Mouse (Mus musculus): ENCODE data around the gene AI854703. TPM values are rescaled to one million over a fixed set of nuclear protein-coding genes. Genes with fewer than 3 reads are reported as not detected.

AI854703 gene
- polyA plus RNA-seq, 1 experiment from 2014 or later = 0.40 TPM

GRCm38 (mm10) chr6:48637811-48638500, 11.4 kb downstream of the AI854703 start:
- DNase-seq (ENCODE audit: low spot score) (peak; percentile 21), ATAC-seq (replicated peaks; ENCODE audit: low FRiP score) (no peak)
- Histone ChIP-seq H3K27me3 (replicated peaks; ENCODE audit: control insufficient read depth, insufficient read depth, low read length) (no peaks in the 10 kb centered on the region), H3K9me3 (ENCODE audit: control insufficient read depth, low read length) (no peaks in the 10 kb centered on the region), H3K4me3 (ENCODE audit: low read depth, low read length) (no peak overlapping the region), H3K4me2 (no peak overlapping the region), H3K36me3 (ENCODE audit: control insufficient read depth, insufficient read depth, low read length) (no peaks in the 10 kb centered on the region), H3K4me1 (replicated peaks; ENCODE audit: control insufficient read depth, insufficient read depth, low read length) (no peaks in the 10 kb centered on the region; the same call in 1 of the 2 replicates), H3K9ac (ENCODE audit: low read depth, low read length) (no peak overlapping the region), H3K27ac (ENCODE audit: low read depth, low read length) (no peak overlapping the region)
- WGBS = 66% methylated on average over 6 of the region's 6 CpGs

- Histone ChIP-seq H3K27ac (ENCODE audit: low read depth, low read length) (no peak overlapping the region), H3K27me3 (replicated peaks; ENCODE audit: control insufficient read depth, insufficient read depth, low read length) (no peaks in the 10 kb centered on the region), H3K36me3 (ENCODE audit: control insufficient read depth, insufficient read depth, low read length) (no peaks in the 10 kb centered on the region), H3K9ac (ENCODE audit: low read depth, low read length) (no peak overlapping the region), H3K4me2 (no peak overlapping the region), H3K9me3 (ENCODE audit: control insufficient read depth, low read length) (no peaks in the 10 kb centered on the region), H3K4me3 (ENCODE audit: low read depth, low read length) (no peak overlapping the region), H3K4me1 (replicated peaks; ENCODE audit: control insufficient read depth, insufficient read depth, low read length) (no peaks in the 10 kb centered on the region; the same call in 1 of the 2 replicates)
- DNase-seq (ENCODE audit: low spot score) (peak; percentile 23), ATAC-seq (replicated peaks; ENCODE audit: low FRiP score) (no peak)
- 64% methylated on average over 2 of the region's 2 CpGs for WGBS
These were observed 12.0 kb downstream of the AI854703 start for GRCm38 (mm10) chr6:48638553-48638952.

GRCm38 (mm10) chr6:48641391-48641790, 14.8 kb downstream of the AI854703 start:
- H3K27ac ChIP-seq (ENCODE audit: low read depth, low read length) = no peak overlapping the region
- H3K4me1 ChIP-seq (replicated peaks; ENCODE audit: control insufficient read depth, insufficient read depth, low read length) = no peaks in the 10 kb centered on the region
- no peak overlapping the region for H3K4me2 ChIP-seq
- no peak for ATAC-seq (replicated peaks; ENCODE audit: low FRiP score)
- 71% methylated on average over 6 of the region's 6 CpGs for WGBS
- H3K27me3 ChIP-seq (replicated peaks; ENCODE audit: control insufficient read depth, insufficient read depth, low read length) = no peaks in the 10 kb centered on the region
- no peaks in the 10 kb centered on the region for H3K36me3 ChIP-seq (ENCODE audit: control insufficient read depth, insufficient read depth, low read length)
- no peaks in the 10 kb centered on the region for H3K9me3 ChIP-seq (ENCODE audit: control insufficient read depth, low read length)
- no peak overlapping the region for H3K4me3 ChIP-seq (ENCODE audit: low read depth, low read length)
- peak; percentile 12 for DNase-seq (ENCODE audit: low spot score)
- no peak overlapping the region for H3K9ac ChIP-seq (ENCODE audit: low read depth, low read length)

DNA sequence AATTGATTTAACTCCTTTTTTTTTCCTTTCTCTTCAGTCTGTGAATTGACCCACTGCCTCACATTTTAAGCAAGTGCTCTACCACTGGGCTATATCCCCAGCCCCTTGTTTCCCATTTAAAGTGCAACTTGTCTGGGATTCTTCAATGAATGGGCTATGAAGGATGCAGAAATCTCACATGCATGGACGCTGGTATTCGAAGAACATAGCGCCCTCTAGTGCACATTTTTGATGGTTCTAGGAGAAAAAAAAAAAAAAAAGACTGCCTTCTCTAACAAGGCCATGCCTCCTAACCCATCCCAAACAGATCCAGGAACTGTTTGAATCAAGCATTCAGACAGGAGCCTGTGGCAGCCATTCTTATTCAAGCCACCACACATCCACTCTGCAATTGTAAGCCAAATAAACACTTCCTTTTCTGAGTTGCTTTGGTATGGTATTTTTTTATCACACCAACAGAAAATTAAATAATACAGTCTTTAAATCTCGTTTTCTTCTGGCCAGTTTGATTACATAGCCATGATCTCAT, 16.3 kb downstream of the AI854703 start:
- Histone ChIP-seq H3K9ac (ENCODE audit: low read depth, low read length) (no peak overlapping the region), H3K4me3 (ENCODE audit: low read depth, low read length) (no peak overlapping the region), H3K36me3 (ENCODE audit: control insufficient read depth, insufficient read depth, low read length) (no peaks in the 10 kb centered on the region), H3K4me1 (replicated peaks; ENCODE audit: control insufficient read depth, insufficient read depth, low read length) (0 out of 2 replicates have a peak, but pooled peaks cover 4% of the 10 kb centered on the region), H3K27ac (ENCODE audit: low read depth, low read length) (no peak overlapping the region), H3K9me3 (ENCODE audit: control insufficient read depth, low read length) (no peaks in the 10 kb centered on the region), H3K4me2 (no peak overlapping the region), H3K27me3 (replicated peaks; ENCODE audit: control insufficient read depth, insufficient read depth, low read length) (no peaks in the 10 kb centered on the region)
- ATAC-seq (replicated peaks; ENCODE audit: low FRiP score) (no peak), DNase-seq (ENCODE audit: low spot score) (no peak)
- 23% methylated on average over 4 of the region's 4 CpGs for WGBS

DNA sequence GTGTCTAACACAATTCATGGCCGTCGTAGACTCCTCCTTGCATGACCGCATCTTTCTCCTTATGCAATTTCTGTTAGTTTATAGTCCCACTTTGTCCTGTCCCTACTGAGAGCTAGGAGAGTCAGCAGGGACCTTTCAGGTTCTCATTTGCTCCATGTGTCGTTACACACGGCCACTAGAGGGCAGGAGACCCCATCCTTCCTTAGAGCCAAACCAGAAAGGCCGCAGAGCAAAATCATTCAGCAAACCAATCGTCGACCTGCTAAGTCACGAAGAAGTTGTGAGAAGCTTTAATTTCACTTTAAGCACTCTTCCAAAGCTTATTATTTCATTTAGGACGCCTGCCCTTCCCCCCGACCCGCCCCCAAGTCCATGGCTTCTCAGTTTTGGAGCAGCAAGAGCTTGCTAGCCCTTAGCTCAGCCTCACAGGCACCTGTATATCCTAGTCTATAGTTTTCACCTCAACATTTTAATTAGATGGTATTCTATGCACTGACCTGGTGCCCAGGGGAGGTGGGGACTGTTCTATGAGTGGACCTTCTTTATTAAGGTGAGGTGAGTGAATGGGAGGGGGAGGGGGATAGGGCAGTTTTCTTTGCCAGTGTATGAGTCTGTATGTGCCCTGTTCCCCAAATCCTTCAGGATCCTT, 19.2 kb downstream of the AI854703 start:
- no peak overlapping the region for H3K27ac ChIP-seq (ENCODE audit: low read depth, low read length)
- DNase-seq (ENCODE audit: low spot score) (peak; percentile 58), ATAC-seq (replicated peaks; ENCODE audit: low FRiP score) (no peak)
- H3K9ac ChIP-seq (ENCODE audit: low read depth, low read length) = no peak overlapping the region
- WGBS = 8% methylated on average over 12 of the region's 12 CpGs
- H3K4me3 ChIP-seq (ENCODE audit: low read depth, low read length) = no peak overlapping the region
- H3K4me1 ChIP-seq (replicated peaks; ENCODE audit: control insufficient read depth, insufficient read depth, low read length) = 0 out of 2 replicates have a peak, but pooled peaks cover 4% of the 10 kb centered on the region
- no peaks in the 10 kb centered on the region for H3K36me3 ChIP-seq (ENCODE audit: control insufficient read depth, insufficient read depth, low read length)
- no peak overlapping the region for H3K4me2 ChIP-seq
- H3K27me3 ChIP-seq (replicated peaks; ENCODE audit: control insufficient read depth, insufficient read depth, low read length) = no peaks in the 10 kb centered on the region
- no peaks in the 10 kb centered on the region for H3K9me3 ChIP-seq (ENCODE audit: control insufficient read depth, low read length)

GRCm38 (mm10) chr6:48646309-48646690, 19.7 kb downstream of the AI854703 start:
- no peaks in the 10 kb centered on the region for H3K27me3 ChIP-seq (replicated peaks; ENCODE audit: control insufficient read depth, insufficient read depth, low read length)
- ATAC-seq (replicated peaks; ENCODE audit: low FRiP score) = no peak
- no peak overlapping the region for H3K9ac ChIP-seq (ENCODE audit: low read depth, low read length)
- WGBS = 68% methylated on average over 4 of the region's 4 CpGs
- no peak for DNase-seq (ENCODE audit: low spot score)
- no peak overlapping the region for H3K27ac ChIP-seq (ENCODE audit: low read depth, low read length)
- H3K36me3 ChIP-seq (ENCODE audit: control insufficient read depth, insufficient read depth, low read length) = no peaks in the 10 kb centered on the region
- 0 out of 2 replicates have a peak, but pooled peaks cover 4% of the 10 kb centered on the region for H3K4me1 ChIP-seq (replicated peaks; ENCODE audit: control insufficient read depth, insufficient read depth, low read length)
- H3K9me3 ChIP-seq (ENCODE audit: control insufficient read depth, low read length) = no peaks in the 10 kb centered on the region
- H3K4me3 ChIP-seq (ENCODE audit: low read depth, low read length) = no peak overlapping the region
- H3K4me2 ChIP-seq = no peak overlapping the region

DNA sequence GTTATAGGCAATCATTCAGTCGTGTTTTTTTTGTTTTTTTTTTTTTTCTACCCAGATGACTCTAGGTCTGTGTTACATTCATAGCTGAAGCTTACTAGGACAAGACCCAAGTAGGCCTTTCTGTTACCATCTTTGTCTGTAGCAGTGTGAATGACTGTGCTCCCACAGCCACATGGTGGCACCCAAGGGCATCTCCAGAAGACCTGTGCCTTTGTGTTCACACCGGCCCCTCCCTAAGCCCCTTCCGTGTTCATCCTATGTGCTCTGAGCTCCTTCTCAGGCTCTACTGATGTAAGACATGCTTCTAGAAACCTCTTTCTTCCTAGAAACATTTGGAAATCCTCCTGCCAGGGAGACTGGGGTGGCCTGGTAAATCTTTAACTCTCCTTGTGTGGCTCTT, 20.4 kb downstream of the AI854703 start, which contains the start of gene Gimap8:
Gene Gimap8 (plus strand): TSS at position 240 of the 400 bp plus-strand sequence.
- no peaks in the 10 kb centered on the region for H3K27me3 ChIP-seq (replicated peaks; ENCODE audit: control insufficient read depth, insufficient read depth, low read length)
- no peak within 1 kb of the TSS for H3K9ac ChIP-seq (ENCODE audit: low read depth, low read length)
- no peak for ATAC-seq (replicated peaks; ENCODE audit: low FRiP score)
- H3K4me2 ChIP-seq = peak within 1 kb of the TSS; percentile 21; the same call in 1 of the 2 replicates
- DNase-seq (ENCODE audit: low spot score) = no peak
- H3K4me3 ChIP-seq (ENCODE audit: low read depth, low read length) = no peak within 1 kb of the TSS
- no peaks in the 10 kb centered on the region for H3K9me3 ChIP-seq (ENCODE audit: control insufficient read depth, low read length)
- H3K27ac ChIP-seq (ENCODE audit: low read depth, low read length) = no peak within 1 kb of the TSS
- no peaks in the 10 kb centered on the region for H3K36me3 ChIP-seq (ENCODE audit: control insufficient read depth, insufficient read depth, low read length)
- H3K4me1 ChIP-seq (replicated peaks; ENCODE audit: control insufficient read depth, insufficient read depth, low read length) = 0 out of 2 replicates have a peak, but pooled peaks cover 4% of the 10 kb centered on the region
- WGBS = 31% methylated on average over 3 of the region's 3 CpGs

DNA sequence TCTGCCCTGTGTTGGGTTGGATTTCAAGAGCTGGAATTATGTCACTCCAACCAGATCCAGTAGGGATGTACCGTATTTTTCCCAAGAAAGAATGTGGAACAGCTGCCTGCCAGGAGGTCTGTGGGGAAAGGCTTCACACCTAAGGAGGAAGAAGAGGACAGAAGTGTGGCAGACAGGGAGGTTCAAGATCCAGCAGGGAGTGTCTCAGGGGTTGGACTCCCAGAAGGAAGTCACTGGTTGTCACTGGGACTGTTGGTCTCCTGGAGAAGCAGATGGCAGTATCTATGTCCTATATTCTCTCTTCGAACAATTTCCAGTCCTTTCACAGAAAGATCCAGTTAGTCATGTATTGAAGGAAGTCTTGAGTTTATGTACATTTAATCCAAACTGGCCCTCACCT, 21.0 kb downstream of the AI854703 start:
- Histone ChIP-seq H3K27ac (ENCODE audit: low read depth, low read length) (no peak overlapping the region), H3K36me3 (ENCODE audit: control insufficient read depth, insufficient read depth, low read length) (no peaks in the 10 kb centered on the region), H3K4me1 (replicated peaks; ENCODE audit: control insufficient read depth, insufficient read depth, low read length) (0 out of 2 replicates have a peak, but pooled peaks cover 4% of the 10 kb centered on the region), H3K4me2 (no peak overlapping the region; the same call in 1 of the 2 replicates), H3K4me3 (ENCODE audit: low read depth, low read length) (no peak overlapping the region), H3K27me3 (replicated peaks; ENCODE audit: control insufficient read depth, insufficient read depth, low read length) (no peaks in the 10 kb centered on the region), H3K9ac (ENCODE audit: low read depth, low read length) (no peak overlapping the region), H3K9me3 (ENCODE audit: control insufficient read depth, low read length) (no peaks in the 10 kb centered on the region)
- ATAC-seq (replicated peaks; ENCODE audit: low FRiP score) = no peak
- DNase-seq (ENCODE audit: low spot score) = no peak
- WGBS = 74% methylated on average over 2 of the region's 2 CpGs

Data from liver, embryonic 11.5 days (tissue).